Mouse (Mus musculus) midbrain, embryonic 11.5 days (tissue): ENCODE measurements at regions not wholly inside any gene's neighbourhood (a gene's known extent, or its start where the extent isn't known, plus 50 kb on each side); places are given as distances from the start of the nearest gene placed in this dataset.
A peak's percentile ranks its signal among the peaks of the same experiment; 100 is the strongest.

ENCODE experiments used
- ATAC-seq: fragments of 200-750 bp; cut with Nextera tagmentation; 2 replicates; pipeline ENCODE4 v1.8.0; 2017; ENCODE audit warnings: moderate TSS enrichment, moderate library complexity; ENCODE audit not compliant: low FRiP score
- DNase-seq: peaks from one replicate; pipeline ENCODE4 v3.0.0; 2015; ENCODE audit warnings: low spot score; ENCODE audit errors: missing footprints
- H3K27ac ChIP-seq: fragments of 300-500 bp; sonication (generic); 2 replicates; pipeline ENCODE4 v1.5.1; 2014; ENCODE audit warnings: low read depth, low read length
- H3K27me3 ChIP-seq: fragments of 300-500 bp; sonication (generic); 2 replicates; pipeline ENCODE4 v1.6.1; 2014; ENCODE audit warnings: mild to moderate bottlenecking, low read length, moderate library complexity, mixed read lengths; ENCODE audit not compliant: control insufficient read depth, insufficient read depth
- H3K36me3 ChIP-seq: fragments of 300-500 bp; sonication (generic); 2 replicates; pipeline ENCODE4 v1.6.1; 2014; ENCODE audit warnings: mild to moderate bottlenecking, low read length, moderate library complexity, mixed read lengths; ENCODE audit not compliant: control insufficient read depth, insufficient read depth
- H3K4me1 ChIP-seq: fragments of 300-500 bp; sonication (generic); 2 replicates; pipeline ENCODE4 v1.6.1; 2014; ENCODE audit warnings: low read length; ENCODE audit not compliant: control insufficient read depth, insufficient read depth
- H3K4me2 ChIP-seq: fragments of 300-500 bp; sonication (generic); 2 replicates; pipeline ENCODE4 v1.6.1; 2014; ENCODE audit warnings: mild to moderate bottlenecking, moderate library complexity
- H3K4me3 ChIP-seq: fragments of 300-500 bp; sonication (generic); 2 replicates; pipeline ENCODE4 v1.5.1; 2014; ENCODE audit warnings: low read depth, low read length
- H3K9ac ChIP-seq: fragments of 300-500 bp; sonication (generic); 2 replicates; pipeline ENCODE4 v1.6.1; 2014; ENCODE audit warnings: low read length
- H3K9me3 ChIP-seq: fragments of 300-500 bp; sonication (generic); 2 replicates; pipeline ENCODE4 v1.6.1; 2016; ENCODE audit warnings: low read length; ENCODE audit not compliant: control insufficient read depth
- WGBS: fragments of 180-500 bp; shearing (Covaris S2); extraction: QIAGEN DNeasy Blood & Tissue Kit; methylation state at CpG from one replicate; pipeline ENCODE4 v1.1.7; 2014; 5-methylcytosine and 5-hydroxymethylcytosine counted together

DNA sequence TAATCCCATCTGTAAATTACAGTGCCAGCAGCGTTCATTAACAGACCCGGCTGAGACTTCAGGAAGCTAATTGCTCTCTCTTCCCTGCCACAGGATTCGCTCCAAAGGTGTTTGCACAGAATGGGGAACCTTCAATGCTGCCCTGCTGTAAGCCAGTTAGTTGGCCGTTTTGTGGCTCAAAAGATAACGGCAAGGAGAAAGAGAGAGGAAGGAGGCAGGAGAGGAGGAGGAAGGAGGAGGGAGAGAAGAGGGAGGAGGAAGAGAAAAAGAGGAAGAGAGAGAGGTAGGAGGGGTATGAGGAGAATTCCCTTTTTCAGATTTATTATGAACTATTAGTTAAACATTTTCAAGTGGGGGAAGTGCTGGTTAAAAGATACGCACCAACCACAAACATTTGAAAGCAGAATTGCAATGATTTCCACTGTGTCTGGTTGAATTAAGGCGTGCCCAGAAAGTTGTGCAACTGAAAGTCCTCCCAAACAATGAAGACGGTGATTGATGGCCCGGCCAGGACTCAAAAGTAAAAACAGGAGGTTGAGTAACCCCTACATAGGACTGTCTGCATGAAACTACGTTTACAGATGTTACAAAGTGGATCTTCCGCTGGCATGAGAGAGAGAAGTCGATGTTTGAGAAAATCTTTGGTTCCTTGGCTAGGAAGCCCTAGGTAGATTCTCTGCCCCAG is 273.6 kb downstream of the Mreg start:
- H3K4me1 ChIP-seq: no peaks in the 10 kb centered on the region
- H3K4me2 ChIP-seq: no peak overlapping the region
- DNase-seq (no peak), ATAC-seq (no peak)
- no peak overlapping the region for H3K4me3 ChIP-seq
- no peaks in the 10 kb centered on the region for H3K27me3 ChIP-seq
- H3K27ac ChIP-seq: no peak overlapping the region
- H3K36me3 ChIP-seq: no peaks in the 10 kb centered on the region
- H3K9me3 ChIP-seq: no peaks in the 10 kb centered on the region
- WGBS: 79% methylated on average over 12 of the region's 12 CpGs
- no peak overlapping the region for H3K9ac ChIP-seq

DNA sequence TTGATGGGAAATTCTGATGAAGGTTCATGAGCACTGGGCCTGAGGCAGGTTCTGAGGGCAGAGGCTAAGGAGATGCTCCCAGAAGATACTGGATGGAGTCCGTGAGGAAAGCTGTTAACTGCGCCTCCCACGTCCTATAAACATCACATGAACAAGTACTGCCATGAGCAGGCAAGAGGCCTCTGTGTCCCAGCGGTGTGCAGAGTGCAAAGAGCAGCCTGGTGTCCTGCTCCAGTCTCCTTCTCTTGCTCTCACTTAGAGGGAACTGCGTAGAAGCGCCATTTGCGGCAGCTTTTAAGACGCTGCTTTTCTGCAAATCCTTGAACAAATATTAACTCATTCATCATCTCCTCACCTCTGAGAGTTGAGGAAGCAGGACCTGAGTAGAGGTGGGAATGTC is 274.2 kb downstream of the Mreg start:
- Histone ChIP-seq H3K9me3 (no peaks in the 10 kb centered on the region), H3K4me3 (no peak overlapping the region), H3K27me3 (no peaks in the 10 kb centered on the region), H3K4me1 (no peaks in the 10 kb centered on the region), H3K9ac (no peak overlapping the region), H3K27ac (no peak overlapping the region), H3K4me2 (no peak overlapping the region), H3K36me3 (no peaks in the 10 kb centered on the region)
- WGBS: 70% methylated on average over 8 of the region's 8 CpGs
- DNase-seq: no peak
- ATAC-seq: peak; percentile 46; the same call in 1 of the 2 replicates

DNA sequence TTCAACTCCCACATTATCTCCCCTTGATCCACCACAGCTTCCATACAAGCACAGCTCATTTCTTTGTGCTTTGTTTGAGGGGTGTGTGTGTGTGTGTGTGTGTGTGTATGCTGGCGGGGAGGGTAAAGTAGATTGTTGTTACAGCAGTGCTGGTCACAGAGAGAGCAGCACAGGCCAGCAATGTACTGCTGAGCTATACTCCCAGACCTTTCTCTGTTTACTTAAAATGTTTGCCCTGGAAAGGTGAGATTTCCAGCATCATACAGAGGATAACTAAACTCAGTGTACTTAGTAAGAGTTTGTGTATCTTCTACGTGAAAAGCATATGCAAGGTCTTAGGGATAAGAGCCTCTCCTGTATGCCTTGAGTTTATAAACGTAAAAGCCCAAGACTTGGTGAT is 274.9 kb downstream of the Mreg start:
- H3K36me3 ChIP-seq: no peaks in the 10 kb centered on the region
- 76% methylated on average over 3 of the region's 3 CpGs for WGBS
- DNase-seq: no peak
- H3K4me1 ChIP-seq: no peaks in the 10 kb centered on the region
- H3K9me3 ChIP-seq: no peaks in the 10 kb centered on the region
- no peak overlapping the region for H3K27ac ChIP-seq
- no peak overlapping the region for H3K4me2 ChIP-seq
- no peak for ATAC-seq
- no peak overlapping the region for H3K9ac ChIP-seq
- no peak overlapping the region for H3K4me3 ChIP-seq
- no peaks in the 10 kb centered on the region for H3K27me3 ChIP-seq

DNA sequence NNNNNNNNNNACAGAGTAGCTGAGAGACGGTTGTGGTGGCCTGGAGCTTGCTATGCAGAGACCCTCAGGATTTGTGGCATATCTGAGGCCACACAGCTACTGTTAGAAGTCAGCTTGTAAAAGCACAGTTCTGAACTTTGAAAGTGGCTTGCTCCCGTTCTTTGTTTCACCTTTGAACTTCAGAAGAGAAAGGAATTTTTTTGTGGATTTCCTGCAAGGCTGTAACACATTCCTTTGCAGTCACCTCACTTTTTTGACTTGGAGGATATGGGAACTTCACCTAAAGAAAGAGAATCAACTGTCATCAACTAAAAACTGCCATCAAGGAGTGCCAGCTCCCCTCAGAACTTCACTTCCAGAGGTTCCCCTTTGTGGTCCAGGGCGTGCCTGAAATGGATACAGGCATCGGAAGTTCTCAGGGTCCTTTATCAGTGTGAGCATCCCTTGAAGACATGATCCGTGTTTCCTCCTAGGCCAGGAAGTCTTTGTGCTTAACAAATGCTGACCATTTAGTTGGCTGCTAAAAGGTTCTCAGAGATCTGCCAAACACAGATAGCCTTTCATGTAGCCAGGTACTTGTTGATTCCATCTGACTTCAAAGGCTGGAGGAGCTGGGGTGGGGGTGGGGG is 275.5 kb downstream of the Mreg start:
- ATAC-seq: no peak
- no peaks in the 10 kb centered on the region for H3K4me1 ChIP-seq
- DNase-seq: no peak
- H3K4me3 ChIP-seq: no peak overlapping the region
- H3K36me3 ChIP-seq: no peaks in the 10 kb centered on the region
- H3K9ac ChIP-seq: no peak overlapping the region
- no peak overlapping the region for H3K27ac ChIP-seq
- H3K27me3 ChIP-seq: no peaks in the 10 kb centered on the region
- WGBS: 63% methylated on average over 5 of the region's 5 CpGs
- H3K9me3 ChIP-seq: no peaks in the 10 kb centered on the region
- H3K4me2 ChIP-seq: no peak overlapping the region

DNA sequence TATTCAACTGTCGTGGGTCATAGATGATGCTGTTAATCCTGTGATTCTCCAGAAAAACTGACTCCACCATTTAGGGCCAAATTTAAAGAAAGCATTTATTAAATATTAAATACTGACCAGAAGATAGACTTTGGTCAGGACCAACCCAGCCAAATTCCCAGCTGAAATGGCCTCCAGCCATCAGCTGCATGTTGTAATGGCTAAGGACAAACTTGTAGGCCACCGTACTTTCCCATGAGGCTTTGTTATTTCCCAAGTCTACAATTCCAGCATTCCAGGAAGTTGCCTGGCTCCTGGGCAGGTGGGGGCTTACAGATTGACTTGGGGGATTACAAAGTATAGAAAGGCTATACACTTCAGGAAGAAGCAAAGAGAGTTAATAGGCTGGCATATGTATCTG is 272.5 kb upstream of the Fn1 start:
- no peaks in the 10 kb centered on the region for H3K9me3 ChIP-seq
- no peaks in the 10 kb centered on the region for H3K27me3 ChIP-seq
- no peak overlapping the region for H3K4me3 ChIP-seq
- no peaks in the 10 kb centered on the region for H3K36me3 ChIP-seq
- H3K4me1 ChIP-seq: no peaks in the 10 kb centered on the region
- no peak overlapping the region for H3K4me2 ChIP-seq
- ATAC-seq (no peak), DNase-seq (no peak)
- H3K9ac ChIP-seq: no peak overlapping the region
- H3K27ac ChIP-seq: no peak overlapping the region
- WGBS: 95% methylated on average over 2 of the region's 2 CpGs

DNA sequence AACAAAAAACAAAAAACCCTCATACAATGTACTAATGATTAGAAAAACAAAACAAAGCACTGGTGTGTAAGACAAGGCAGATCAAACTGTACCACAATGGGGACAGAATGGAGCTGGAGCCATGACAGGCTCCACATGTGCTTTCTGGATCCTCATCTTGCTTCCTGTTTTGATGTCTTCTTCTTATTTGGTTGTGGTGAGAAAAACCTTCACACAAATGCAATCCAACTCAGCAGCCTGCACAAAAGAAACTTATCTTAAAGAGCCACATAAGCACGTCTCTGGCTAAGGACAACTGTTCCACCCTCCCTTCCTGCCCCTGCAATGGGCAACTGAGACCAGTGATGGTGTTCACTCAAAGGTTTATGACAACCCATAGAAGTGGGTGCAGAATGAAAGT is 271.9 kb upstream of the Fn1 start:
- no peak overlapping the region for H3K4me2 ChIP-seq
- no peaks in the 10 kb centered on the region for H3K9me3 ChIP-seq
- H3K4me3 ChIP-seq: no peak overlapping the region
- DNase-seq (no peak), ATAC-seq (no peak)
- H3K4me1 ChIP-seq: no peaks in the 10 kb centered on the region
- no peak overlapping the region for H3K9ac ChIP-seq
- WGBS: 78% methylated on average over 1 of the region's 1 CpGs
- H3K27me3 ChIP-seq: no peaks in the 10 kb centered on the region
- no peaks in the 10 kb centered on the region for H3K36me3 ChIP-seq
- no peak overlapping the region for H3K27ac ChIP-seq

DNA sequence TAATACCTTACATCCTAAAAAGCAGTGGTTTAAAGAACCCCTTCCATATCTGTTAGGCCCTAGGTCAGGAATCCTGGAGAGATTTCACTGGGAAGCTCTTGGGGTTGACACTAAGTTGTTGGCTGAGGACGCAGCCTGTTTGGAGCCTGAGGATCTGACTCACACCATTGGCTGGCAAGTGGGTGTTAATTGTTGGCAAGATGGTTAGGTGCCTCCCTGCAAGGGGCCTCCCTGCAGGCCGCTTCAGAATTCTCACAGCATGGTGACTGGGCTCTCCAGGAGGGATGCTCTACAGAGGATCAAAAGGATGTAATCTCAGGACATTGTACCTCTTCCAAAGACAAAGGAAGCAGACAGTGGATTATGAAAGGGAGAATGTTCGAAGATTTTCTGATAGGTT is 270.7 kb upstream of the Fn1 start:
- H3K9ac ChIP-seq: no peak overlapping the region
- WGBS: 39% methylated on average over 3 of the region's 3 CpGs

DNA sequence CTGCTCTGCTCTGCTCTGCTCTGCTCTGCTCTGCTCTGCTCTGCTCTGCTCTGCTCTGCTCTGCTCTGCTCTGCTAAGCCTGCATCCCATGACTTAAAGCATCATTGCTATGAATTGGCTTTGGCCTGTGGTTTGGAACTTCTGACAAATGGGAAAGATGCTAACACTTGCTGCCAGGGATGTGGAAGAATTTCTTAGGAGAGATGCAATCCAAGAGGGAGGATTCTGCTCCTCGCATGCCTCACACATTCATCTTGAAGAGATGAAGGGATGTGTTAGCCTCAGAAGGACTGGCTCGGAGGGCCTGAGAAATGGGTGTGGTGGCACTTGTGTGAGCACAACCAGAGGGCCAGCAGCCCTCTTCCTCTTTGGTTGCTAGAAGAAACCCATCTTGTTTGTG is 268.5 kb upstream of the Fn1 start:
- ATAC-seq: no peak

More for the DNA sequence above, 270.7 kb upstream of the Fn1 start:
- no peak overlapping the region for H3K4me3 ChIP-seq
- H3K27ac ChIP-seq: no peak overlapping the region
- no peak for ATAC-seq
- no peaks in the 10 kb centered on the region for H3K4me1 ChIP-seq
- H3K9me3 ChIP-seq: no peaks in the 10 kb centered on the region
- no peaks in the 10 kb centered on the region for H3K36me3 ChIP-seq
- no peaks in the 10 kb centered on the region for H3K27me3 ChIP-seq
- no peak overlapping the region for H3K4me2 ChIP-seq
- DNase-seq: no peak

DNA sequence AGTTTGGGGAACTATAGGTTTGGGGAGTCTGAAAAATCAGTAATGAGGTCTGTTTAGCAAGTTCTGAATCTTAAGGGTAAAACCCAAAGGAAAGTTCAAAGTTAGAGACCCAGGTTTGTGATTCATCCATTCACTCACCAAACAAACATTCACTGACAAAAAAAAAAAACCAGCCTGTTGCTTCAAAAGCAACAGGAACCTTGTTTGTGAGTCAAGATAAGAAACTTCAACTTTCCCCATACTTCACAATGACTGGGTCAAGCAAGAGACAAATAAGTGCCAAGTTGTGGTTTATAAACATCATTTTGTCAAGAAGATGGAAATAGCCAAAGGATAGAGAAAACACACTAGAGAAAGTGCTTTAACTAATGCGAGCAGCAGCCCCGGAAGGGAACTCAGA is 266.9 kb upstream of the Fn1 start:
- Histone ChIP-seq H3K4me2 (no peak overlapping the region), H3K4me3 (no peak overlapping the region), H3K27ac (no peak overlapping the region), H3K27me3 (no peaks in the 10 kb centered on the region), H3K9ac (no peak overlapping the region), H3K9me3 (no peaks in the 10 kb centered on the region), H3K4me1 (no peaks in the 10 kb centered on the region), H3K36me3 (no peaks in the 10 kb centered on the region)
- no peak for DNase-seq
- 90% methylated on average over 2 of the region's 2 CpGs for WGBS
- no peak for ATAC-seq

More for the DNA sequence above, 268.5 kb upstream of the Fn1 start:
- Histone ChIP-seq H3K27me3 (no peaks in the 10 kb centered on the region), H3K4me3 (no peak overlapping the region), H3K9me3 (no peaks in the 10 kb centered on the region), H3K27ac (no peak overlapping the region), H3K4me1 (no peaks in the 10 kb centered on the region), H3K9ac (no peak overlapping the region), H3K36me3 (no peaks in the 10 kb centered on the region), H3K4me2 (no peak overlapping the region)
- no peak for DNase-seq
- 96% methylated on average over 2 of the region's 2 CpGs for WGBS
